Mouse (Mus musculus): Measurements from ENCODE around the gene Cacna2d1. TPM values are rescaled to one million over a fixed set of nuclear protein-coding genes. Genes with fewer than 3 reads are reported as not detected.

Cacna2d1 gene
- 1 to 10 TPM in 1 of 26 experiments, under 1 TPM in 1, not detected in 24; 0.86 to 2.5 TPM for total RNA-seq (2018; cell fraction: chromatin; rRNA removed)
- total RNA-seq (2018; cell fraction: cytosol; rRNA removed) = not detected
- under 1 TPM in 1 of 26 experiments, not detected in 25; 0.65 TPM for total RNA-seq (2018; cell fraction: nucleus; rRNA removed)
- polyA plus RNA-seq (2018) = not detected in 3 replicates

DNA sequence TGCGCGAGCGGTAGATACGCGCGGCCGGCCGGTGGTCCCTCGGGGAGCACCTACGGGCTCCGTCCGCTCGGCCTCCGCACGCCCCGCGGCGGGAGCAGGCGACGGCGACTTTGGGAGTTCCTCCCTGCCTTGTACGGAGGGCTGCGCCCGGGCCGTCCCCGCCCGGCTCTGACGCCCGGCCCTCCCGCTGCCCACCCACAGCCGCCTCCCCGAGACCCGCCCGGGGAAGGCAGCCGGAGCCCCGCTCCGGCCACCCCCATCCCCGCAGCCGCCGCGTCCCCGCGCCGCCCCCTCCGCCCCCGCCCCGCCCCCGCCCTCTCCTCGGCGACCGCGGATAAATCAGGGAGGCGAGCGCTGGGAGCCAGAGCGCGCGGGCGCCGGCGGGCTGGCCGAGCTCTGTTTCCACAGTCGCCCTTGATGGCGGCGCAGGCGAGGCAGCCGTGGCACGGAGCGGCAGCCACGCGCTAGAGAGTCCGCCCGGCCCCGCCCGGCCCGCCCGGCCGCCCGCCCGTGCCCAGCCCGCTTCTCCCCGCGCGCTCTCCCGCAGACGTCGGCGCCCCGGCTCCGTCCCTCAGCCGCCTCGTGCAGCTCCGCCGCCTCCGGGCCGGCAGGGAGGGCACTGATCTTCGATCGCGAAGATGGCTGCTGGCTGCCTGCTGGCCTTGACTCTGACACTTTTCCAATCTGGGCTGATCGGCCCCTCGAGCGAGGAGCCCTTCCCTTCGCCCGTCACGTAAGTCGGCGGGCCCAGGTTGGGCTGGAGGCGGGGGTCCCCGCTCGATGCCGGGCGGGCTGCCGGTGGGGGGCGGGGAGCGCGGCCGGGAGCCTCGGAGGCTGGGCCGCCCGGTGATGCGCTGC, at the start of gene Cacna2d1:
Cacna2d1 (plus strand) TSS at position 316 of the 858 bp plus-strand sequence.
- Histone ChIP-seq H3K79me2 (ENCODE audit: inconsistent target) (no peaks in the 10 kb centered on the region), H3K36me3 (ENCODE audit: inconsistent target) (no peaks in the 10 kb centered on the region), H3K4me3 (ENCODE audit: inconsistent target) (no peak within 1 kb of the TSS), H3K27ac (no peak within 1 kb of the TSS)
- WGBS (ENCODE audit: missing documents) = 4% methylated on average over 87 of the region's 120 CpGs

DNA sequence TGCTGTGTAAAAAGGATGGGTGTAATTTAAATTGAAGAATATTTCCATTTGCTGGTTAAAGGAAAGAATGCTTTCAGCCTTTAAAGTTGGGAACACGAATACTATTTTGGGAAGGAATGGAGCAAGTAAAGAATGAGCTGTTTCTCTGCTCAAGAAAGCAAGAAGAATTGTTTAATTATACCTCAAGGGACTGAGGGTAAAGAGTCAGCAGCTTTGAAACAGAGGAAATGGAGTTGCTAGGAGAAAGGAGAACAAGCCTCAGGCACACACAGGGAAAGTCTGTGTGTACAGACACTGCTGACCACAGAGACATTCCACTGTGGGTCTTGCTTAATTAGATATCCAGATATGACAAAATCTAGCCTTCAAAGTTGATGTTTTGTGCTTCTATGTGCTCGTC, 39.4 kb upstream of the Cacna2d1 start:
- no peak overlapping the region for H3K27ac ChIP-seq
- H3K36me3 ChIP-seq (ENCODE audit: inconsistent target) = no peaks in the 10 kb centered on the region
- H3K79me2 ChIP-seq (ENCODE audit: inconsistent target) = no peaks in the 10 kb centered on the region
- no peak overlapping the region for H3K4me3 ChIP-seq (ENCODE audit: inconsistent target)
- 49% methylated on average over 2 of the region's 2 CpGs for WGBS (ENCODE audit: missing documents)

GRCm38 (mm10) chr5:15896706-15897105, 37.8 kb upstream of the Cacna2d1 start:
- H3K79me2 ChIP-seq (ENCODE audit: inconsistent target) = no peaks in the 10 kb centered on the region
- WGBS (ENCODE audit: missing documents) = 89% methylated on average over 3 of the region's 3 CpGs
- H3K4me3 ChIP-seq (ENCODE audit: inconsistent target) = no peak overlapping the region
- H3K27ac ChIP-seq = no peak overlapping the region
- H3K36me3 ChIP-seq (ENCODE audit: inconsistent target) = no peaks in the 10 kb centered on the region

GRCm38 (mm10) chr5:15906446-15906845, 28.0 kb upstream of the Cacna2d1 start:
- no peaks in the 10 kb centered on the region for H3K79me2 ChIP-seq (ENCODE audit: inconsistent target)
- whole genome bisulfite sequencing (ENCODE audit: missing documents) = 90% methylated on average over 3 of the region's 3 CpGs

DNA sequence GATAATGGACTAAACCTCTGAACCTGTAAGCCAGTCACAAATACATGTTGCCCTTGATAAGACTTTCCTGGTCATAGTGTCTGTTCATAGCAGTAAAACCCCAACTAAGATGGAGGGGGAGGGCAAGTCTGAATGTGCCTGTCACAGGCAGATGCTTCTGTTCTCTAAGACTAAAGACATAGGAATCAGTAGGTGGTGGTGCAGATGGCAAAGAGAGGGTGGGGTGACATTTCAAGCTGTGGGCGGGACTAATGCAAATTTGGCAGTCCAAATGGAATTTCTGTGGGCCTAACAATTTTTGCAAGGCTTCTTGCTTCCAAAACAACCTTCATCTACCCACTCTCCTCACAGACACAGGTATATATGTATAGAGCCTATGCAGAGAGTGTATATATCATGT, 19.6 kb upstream of the Cacna2d1 start:
- 90% methylated on average over 1 of the region's 1 CpGs for WGBS (ENCODE audit: missing documents)
- no peak overlapping the region for H3K27ac ChIP-seq

More at GRCm38 (mm10) chr5:15906446-15906845, 28.0 kb upstream of the Cacna2d1 start:
- H3K27ac ChIP-seq = no peak overlapping the region
- no peak overlapping the region for H3K4me3 ChIP-seq (ENCODE audit: inconsistent target)
- no peaks in the 10 kb centered on the region for H3K36me3 ChIP-seq (ENCODE audit: inconsistent target)

DNA sequence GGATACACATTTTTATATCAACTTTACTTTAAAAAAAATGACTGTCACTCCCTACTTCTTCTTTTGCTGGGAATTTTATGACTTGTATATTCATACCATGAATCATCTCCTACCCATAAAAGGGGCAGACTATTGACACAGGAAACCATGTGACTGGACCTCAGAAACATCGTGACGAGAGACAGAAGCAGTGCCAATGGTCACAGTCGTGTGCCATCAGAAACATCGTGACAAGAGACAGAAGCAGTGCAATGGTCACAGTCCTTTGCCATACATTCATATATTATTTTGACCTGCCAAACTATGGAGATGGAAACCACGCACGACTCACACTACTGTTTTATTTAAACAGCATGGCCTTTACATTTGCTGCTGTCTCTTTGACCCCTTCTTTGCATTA, 6.0 kb upstream of the Cacna2d1 start:
- no peaks in the 10 kb centered on the region for H3K79me2 ChIP-seq (ENCODE audit: inconsistent target)
- H3K27ac ChIP-seq = no peak overlapping the region
- no peaks in the 10 kb centered on the region for H3K36me3 ChIP-seq (ENCODE audit: inconsistent target)
- H3K4me3 ChIP-seq (ENCODE audit: inconsistent target) = no peak overlapping the region
- 71% methylated on average over 6 of the region's 6 CpGs for WGBS (ENCODE audit: missing documents)

More for the DNA sequence above, 19.6 kb upstream of the Cacna2d1 start:
- H3K4me3 ChIP-seq (ENCODE audit: inconsistent target) = no peak overlapping the region
- H3K79me2 ChIP-seq (ENCODE audit: inconsistent target) = no peaks in the 10 kb centered on the region
- H3K36me3 ChIP-seq (ENCODE audit: inconsistent target) = no peaks in the 10 kb centered on the region

DNA sequence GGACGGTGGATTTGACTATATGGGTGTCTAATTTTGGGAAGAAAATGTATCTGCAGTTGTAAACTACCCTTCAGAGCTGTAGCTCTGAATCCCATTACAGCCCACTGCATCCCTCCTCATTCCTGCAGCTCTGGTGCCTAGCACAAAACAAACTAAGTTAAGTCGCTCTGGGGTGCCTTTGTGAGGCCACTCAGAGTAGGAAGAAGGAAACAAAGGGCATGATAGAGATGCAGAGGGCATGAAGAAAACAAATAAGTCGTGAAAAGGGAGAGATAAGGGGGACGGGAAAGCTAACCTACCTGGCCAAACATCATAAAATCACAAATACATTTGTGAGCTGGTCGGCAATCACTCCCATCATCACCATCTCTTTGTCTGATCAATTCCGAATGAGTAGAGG, 1.5 kb upstream of the Cacna2d1 start:
- no peak overlapping the region for H3K4me3 ChIP-seq (ENCODE audit: inconsistent target)
- 40% methylated on average over 6 of the region's 6 CpGs for WGBS (ENCODE audit: missing documents)
- no peaks in the 10 kb centered on the region for H3K36me3 ChIP-seq (ENCODE audit: inconsistent target)
- H3K79me2 ChIP-seq (ENCODE audit: inconsistent target) = no peaks in the 10 kb centered on the region
- H3K27ac ChIP-seq = no peak overlapping the region

GRCm38 (mm10) chr5:15933581-15934375, 713 bp upstream of the Cacna2d1 start:
- no peaks in the 10 kb centered on the region for H3K79me2 ChIP-seq (ENCODE audit: inconsistent target)
- H3K4me3 ChIP-seq (ENCODE audit: inconsistent target) = no peak overlapping the region
- WGBS (ENCODE audit: missing documents) = 19% methylated on average over 17 of the region's 17 CpGs
- no peak overlapping the region for H3K27ac ChIP-seq
- no peaks in the 10 kb centered on the region for H3K36me3 ChIP-seq (ENCODE audit: inconsistent target)

DNA sequence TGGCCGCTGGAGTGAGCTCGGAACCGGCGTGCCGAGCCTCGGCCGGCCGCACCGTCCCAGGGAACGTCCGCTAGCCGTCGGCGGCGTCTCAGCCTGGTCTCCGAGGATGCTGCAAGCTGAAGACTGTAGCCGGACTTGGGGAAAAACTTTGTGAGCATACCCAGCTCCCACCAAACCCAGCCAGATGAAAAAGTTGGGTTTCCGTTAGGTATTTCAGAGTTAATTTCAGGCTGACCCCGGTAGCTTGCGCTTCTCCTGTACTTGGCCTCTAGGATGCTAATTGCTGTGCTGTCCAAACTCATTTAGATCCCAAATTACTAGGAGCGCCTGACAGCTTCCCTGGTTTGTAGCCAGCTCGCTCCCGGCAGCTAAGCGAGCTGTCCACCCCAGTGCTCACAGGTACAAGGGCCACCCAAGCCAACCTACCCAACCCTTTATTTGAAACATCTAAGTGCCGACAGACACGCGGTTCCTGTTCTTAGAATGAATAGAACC, 790 bp downstream of the Cacna2d1 start:
- no peak overlapping the region for H3K27ac ChIP-seq
- 9% methylated on average over 21 of the region's 27 CpGs for WGBS (ENCODE audit: missing documents)
- no peaks in the 10 kb centered on the region for H3K79me2 ChIP-seq (ENCODE audit: inconsistent target)
- no peaks in the 10 kb centered on the region for H3K36me3 ChIP-seq (ENCODE audit: inconsistent target)
- H3K4me3 ChIP-seq (ENCODE audit: inconsistent target) = no peak overlapping the region

GRCm38 (mm10) chr5:15935831-15936710, 1.6 kb downstream of the Cacna2d1 start:
- Histone ChIP-seq H3K4me3 (ENCODE audit: inconsistent target) (no peak overlapping the region), H3K79me2 (ENCODE audit: inconsistent target) (no peaks in the 10 kb centered on the region), H3K27ac (no peak overlapping the region), H3K36me3 (ENCODE audit: inconsistent target) (no peaks in the 10 kb centered on the region)
- WGBS (ENCODE audit: missing documents) = 55% methylated on average over 14 of the region's 14 CpGs

GRCm38 (mm10) chr5:15941191-15941725, 6.8 kb downstream of the Cacna2d1 start:
- no peak overlapping the region for H3K27ac ChIP-seq
- no peaks in the 10 kb centered on the region for H3K79me2 ChIP-seq (ENCODE audit: inconsistent target)
- no peaks in the 10 kb centered on the region for H3K36me3 ChIP-seq (ENCODE audit: inconsistent target)
- no peak overlapping the region for H3K4me3 ChIP-seq (ENCODE audit: inconsistent target)
- 60% methylated on average over 6 of the region's 6 CpGs for WGBS (ENCODE audit: missing documents)

GRCm38 (mm10) chr5:15942051-15942450, 7.6 kb downstream of the Cacna2d1 start:
- no peak overlapping the region for H3K4me3 ChIP-seq (ENCODE audit: inconsistent target)
- H3K27ac ChIP-seq = no peak overlapping the region
- no peaks in the 10 kb centered on the region for H3K79me2 ChIP-seq (ENCODE audit: inconsistent target)
- 90% methylated on average over 4 of the region's 4 CpGs for WGBS (ENCODE audit: missing documents)
- H3K36me3 ChIP-seq (ENCODE audit: inconsistent target) = no peaks in the 10 kb centered on the region

DNA sequence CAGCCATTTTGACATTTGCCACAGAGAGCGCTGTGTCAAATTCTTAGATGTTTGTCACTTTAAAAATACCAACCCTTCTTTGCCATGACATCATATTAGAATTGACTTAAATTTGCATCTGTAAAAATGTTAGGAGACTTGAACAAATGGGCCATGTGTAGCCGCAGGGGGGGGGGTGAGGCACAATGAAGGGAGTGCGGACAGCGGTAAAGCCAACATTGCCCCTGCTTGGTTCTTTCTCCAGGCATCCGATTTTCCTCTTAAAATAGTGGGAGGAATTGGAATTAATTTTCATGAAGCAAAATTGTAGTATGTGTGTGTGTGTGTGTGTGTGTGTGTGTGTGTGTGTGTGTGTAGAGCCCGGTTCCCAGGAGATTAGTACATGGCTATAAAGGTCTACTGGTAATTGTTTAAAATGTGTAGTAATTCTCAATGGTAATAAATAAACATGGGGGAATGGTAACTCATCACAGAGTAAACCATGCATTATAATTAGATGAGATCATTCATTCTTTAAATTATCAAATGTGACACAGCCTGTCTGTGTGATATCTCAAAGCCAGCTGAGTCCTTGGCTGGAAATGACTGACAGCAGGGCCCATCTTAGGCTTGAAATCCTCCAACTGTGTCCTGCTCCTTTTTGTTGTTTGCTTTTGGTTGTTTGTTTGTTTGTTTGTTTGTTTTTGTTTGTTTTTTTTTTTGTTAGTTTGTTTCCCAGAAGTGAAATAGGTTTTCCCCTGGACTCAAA, 14.0 kb downstream of the Cacna2d1 start:
- Histone ChIP-seq H3K36me3 (ENCODE audit: inconsistent target) (no peaks in the 10 kb centered on the region), H3K4me3 (ENCODE audit: inconsistent target) (no peak overlapping the region), H3K79me2 (ENCODE audit: inconsistent target) (no peaks in the 10 kb centered on the region), H3K27ac (no peak overlapping the region)
- WGBS (ENCODE audit: missing documents) = 98% methylated on average over 6 of the region's 6 CpGs
